Mouse (Mus musculus) CD4-positive, CD25-positive, alpha-beta regulatory T cell (primary cell): ENCODE measurements around the gene Vmn2r63. TPM values are rescaled to one million over a fixed set of nuclear protein-coding genes. Genes with fewer than 3 reads are reported as not detected.

ENCODE experiments used
- polyA plus RNA-seq: library from polyadenylated mRNA; unstranded; fragments of 100-300 nt; shearing (Covaris generic); gene quantifications from one replicate; pipeline ENCODE4 v1.2.1, GENCODE M21; 2017

Gene Vmn2r63
- 0.08 TPM for polyA plus RNA-seq

GRCm38 (mm10) chr7:42933722-42934121 is at the start of gene Vmn2r63:
Gene Vmn2r63, minus strand, starts transcription at chr7:42933822.

GRCm38 (mm10) chr7:42866801-42867458 is 66.7 kb downstream of the Vmn2r63 start, which contains the start of gene Gm2381:
Gene Gm2381, minus strand, starts transcription at chr7:42867234.

Other genes starting within 250 kb of the Vmn2r63 start
- 2.6 TPM for gene Zfp975, start 241.1 kb downstream of the Vmn2r63 start, polyA plus RNA-seq
- gene Gm17067, start 206.8 kb downstream of the Vmn2r63 start, polyA plus RNA-seq, result not detected
- gene Vmn2r62, start 140.3 kb downstream of the Vmn2r63 start, polyA plus RNA-seq, result not detected
- 0.05 TPM for gene Gm2381, start 66.6 kb downstream of the Vmn2r63 start, polyA plus RNA-seq
- not detected for gene Gm9268, start 84.9 kb upstream of the Vmn2r63 start, polyA plus RNA-seq
- gene Zfp936, start 180.4 kb upstream of the Vmn2r63 start, polyA plus RNA-seq, result not detected